Mouse (Mus musculus): ENCODE measurements around the gene Pdlim7. TPM values are rescaled to one million over a fixed set of nuclear protein-coding genes. Genes with fewer than 3 reads are reported as not detected.

Gene Pdlim7
- polyA plus RNA-seq, 1 experiment from 2014 or later: 240 TPM

GRCm38 (mm10) chr13:55465184-55465583, 48.3 kb downstream of the Pdlim7 start:
- no peaks in the 10 kb centered on the region for H3K27me3 ChIP-seq (ENCODE audit: control insufficient read depth, insufficient read depth, low read length)
- ATAC-seq (ENCODE audit: insufficient read depth, low FRiP score): 0 out of 2 replicates have a peak, but pooled peaks have one; percentile 23
- WGBS: 36% methylated on average over 3 of the region's 3 CpGs
- H3K4me1 ChIP-seq (ENCODE audit: control insufficient read depth, insufficient read depth, low read length): peaks cover 14% of the 10 kb centered on the region
- H3K36me3 ChIP-seq (ENCODE audit: control insufficient read depth, insufficient read depth, low read length): no peaks in the 10 kb centered on the region
- peak overlapping the region; percentile 96 for H3K4me2 ChIP-seq (ENCODE audit: low read depth, low read length)
- H3K4me3 ChIP-seq (replicated peaks; ENCODE audit: low read length): peak overlapping the region; percentile 66; the same call in 1 of the 2 replicates
- H3K9me3 ChIP-seq (replicated peaks; ENCODE audit: control insufficient read depth, low read length): no peaks in the 10 kb centered on the region
- H3K9ac ChIP-seq (ENCODE audit: low read length): peak overlapping the region; percentile 83
- no peak overlapping the region for H3K27ac ChIP-seq (ENCODE audit: low read length)

- H3K27ac ChIP-seq (ENCODE audit: low read length): peak within 1 kb of the TSS; percentile 58; the same call in 1 of the 2 replicates
- ATAC-seq (ENCODE audit: insufficient read depth, low FRiP score): peak; percentile 52; the same call in 1 of the 2 replicates
Measured at GRCm38 (mm10) chr13:55464027-55464884, 49.2 kb downstream of the Pdlim7 start, which contains the start of gene Prr7. TSS of gene Prr7 (plus strand) at chr13:55464267.

GRCm38 (mm10) chr13:55463399-55464026, 50.0 kb downstream of the Pdlim7 start:
- 12% methylated on average over 14 of the region's 14 CpGs for WGBS
- Histone ChIP-seq H3K9me3 (replicated peaks; ENCODE audit: control insufficient read depth, low read length) (no peaks in the 10 kb centered on the region), H3K9ac (ENCODE audit: low read length) (peak overlapping the region; percentile 83), H3K4me3 (replicated peaks; ENCODE audit: low read length) (peak overlapping the region; percentile 66), H3K27ac (ENCODE audit: low read length) (no peak overlapping the region; the same call in 1 of the 2 replicates), H3K4me2 (ENCODE audit: low read depth, low read length) (peak overlapping the region; percentile 96), H3K36me3 (ENCODE audit: control insufficient read depth, insufficient read depth, low read length) (0 out of 2 replicates have a peak, but pooled peaks cover 6% of the 10 kb centered on the region), H3K27me3 (ENCODE audit: control insufficient read depth, insufficient read depth, low read length) (no peaks in the 10 kb centered on the region), H3K4me1 (ENCODE audit: control insufficient read depth, insufficient read depth, low read length) (peaks cover 14% of the 10 kb centered on the region)
- ATAC-seq (ENCODE audit: insufficient read depth, low FRiP score): no peak

More at GRCm38 (mm10) chr13:55464027-55464884, 49.2 kb downstream of the Pdlim7 start, which contains the start of gene Prr7:
- under 1% methylated on average over 83 of the region's 84 CpGs for WGBS
- Histone ChIP-seq H3K4me2 (ENCODE audit: low read depth, low read length) (peak within 1 kb of the TSS; percentile 96), H3K4me3 (replicated peaks; ENCODE audit: low read length) (peak within 1 kb of the TSS; percentile 66), H3K27me3 (ENCODE audit: control insufficient read depth, insufficient read depth, low read length) (no peaks in the 10 kb centered on the region), H3K9me3 (replicated peaks; ENCODE audit: control insufficient read depth, low read length) (no peaks in the 10 kb centered on the region), H3K9ac (ENCODE audit: low read length) (peak within 1 kb of the TSS; percentile 83), H3K36me3 (ENCODE audit: control insufficient read depth, insufficient read depth, low read length) (0 out of 2 replicates have a peak, but pooled peaks cover 6% of the 10 kb centered on the region), H3K4me1 (ENCODE audit: control insufficient read depth, insufficient read depth, low read length) (peaks cover 14% of the 10 kb centered on the region)

- no peak for ATAC-seq (ENCODE audit: insufficient read depth, low FRiP score)
- no peaks in the 10 kb centered on the region for H3K27me3 ChIP-seq (ENCODE audit: control insufficient read depth, insufficient read depth, low read length)
- no peak overlapping the region for H3K9ac ChIP-seq (ENCODE audit: low read length)
- 65% methylated on average over 2 of the region's 2 CpGs for WGBS
- H3K4me1 ChIP-seq (ENCODE audit: control insufficient read depth, insufficient read depth, low read length): peaks cover 14% of the 10 kb centered on the region
- 0 out of 2 replicates have a peak, but pooled peaks cover 8% of the 10 kb centered on the region for H3K36me3 ChIP-seq (ENCODE audit: control insufficient read depth, insufficient read depth, low read length)
- no peak overlapping the region for H3K4me3 ChIP-seq (replicated peaks; ENCODE audit: low read length)
- no peak overlapping the region for H3K27ac ChIP-seq (ENCODE audit: low read length)
- no peak overlapping the region for H3K4me2 ChIP-seq (ENCODE audit: low read depth, low read length)
- H3K9me3 ChIP-seq (replicated peaks; ENCODE audit: control insufficient read depth, low read length): no peaks in the 10 kb centered on the region
Measured at GRCm38 (mm10) chr13:55462965-55463364, 50.5 kb downstream of the Pdlim7 start.

DNA sequence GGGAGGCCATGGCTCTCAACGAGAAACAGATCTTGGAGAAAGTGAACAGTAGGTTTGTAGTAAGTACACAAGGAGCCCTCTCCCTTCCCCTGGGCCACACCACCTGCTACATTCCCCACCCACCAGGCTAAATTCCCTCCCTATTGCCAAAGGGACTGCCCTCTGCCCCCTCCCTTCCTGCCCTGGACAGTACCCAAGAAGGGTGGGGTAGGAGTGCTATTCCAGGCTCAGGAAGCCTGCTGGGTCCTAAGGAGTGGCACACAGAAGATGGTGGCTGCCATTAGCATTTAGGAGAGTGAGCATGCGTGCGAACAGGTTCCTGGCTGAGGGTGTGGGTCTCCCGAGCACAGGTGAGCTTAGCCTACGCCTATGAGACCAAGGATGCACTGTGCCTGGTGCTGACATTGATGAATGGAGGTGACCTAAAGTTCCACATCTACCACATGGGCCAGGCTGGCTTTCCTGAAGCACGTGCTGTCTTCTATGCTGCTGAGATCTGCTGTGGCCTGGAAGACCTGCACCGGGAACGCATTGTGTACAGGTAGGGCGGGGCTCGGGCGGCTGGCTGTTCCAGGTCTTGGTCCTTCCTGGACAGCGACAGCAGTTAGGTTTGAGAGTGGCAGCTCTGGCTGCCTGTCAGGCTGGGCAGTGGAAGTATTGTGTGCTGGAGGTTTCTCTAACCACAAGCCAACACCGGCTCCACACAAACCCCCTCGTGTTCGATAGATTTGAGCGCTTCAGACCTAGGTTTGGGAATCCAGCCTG, 61.5 kb downstream of the Pdlim7 start:
- peak; percentile 53; the same call in 1 of the 2 replicates for ATAC-seq (ENCODE audit: insufficient read depth, low FRiP score)
- peak overlapping the region; percentile 53; the same call in 1 of the 2 replicates for H3K27ac ChIP-seq (ENCODE audit: low read length)
- peaks cover 5% of the 10 kb centered on the region for H3K4me1 ChIP-seq (ENCODE audit: control insufficient read depth, insufficient read depth, low read length)
- H3K9ac ChIP-seq (ENCODE audit: low read length): no peak overlapping the region
- H3K9me3 ChIP-seq (replicated peaks; ENCODE audit: control insufficient read depth, low read length): no peaks in the 10 kb centered on the region
- H3K27me3 ChIP-seq (ENCODE audit: control insufficient read depth, insufficient read depth, low read length): no peaks in the 10 kb centered on the region
- 81% methylated on average over 16 of the region's 16 CpGs for WGBS
- no peak overlapping the region for H3K4me3 ChIP-seq (replicated peaks; ENCODE audit: low read length)
- H3K36me3 ChIP-seq (ENCODE audit: control insufficient read depth, insufficient read depth, low read length): peaks cover 33% of the 10 kb centered on the region
- H3K4me2 ChIP-seq (ENCODE audit: low read depth, low read length): no peak overlapping the region

- no peak for ATAC-seq (ENCODE audit: insufficient read depth, low FRiP score)
- Histone ChIP-seq H3K36me3 (ENCODE audit: control insufficient read depth, insufficient read depth, low read length) (peaks cover 32% of the 10 kb centered on the region), H3K4me3 (replicated peaks; ENCODE audit: low read length) (no peak overlapping the region), H3K4me2 (ENCODE audit: low read depth, low read length) (no peak overlapping the region), H3K9me3 (replicated peaks; ENCODE audit: control insufficient read depth, low read length) (no peaks in the 10 kb centered on the region), H3K9ac (ENCODE audit: low read length) (no peak overlapping the region), H3K27me3 (ENCODE audit: control insufficient read depth, insufficient read depth, low read length) (no peaks in the 10 kb centered on the region), H3K27ac (ENCODE audit: low read length) (no peak overlapping the region), H3K4me1 (ENCODE audit: control insufficient read depth, insufficient read depth, low read length) (peaks cover 12% of the 10 kb centered on the region)
- 77% methylated on average over 10 of the region's 10 CpGs for WGBS
Measured at GRCm38 (mm10) chr13:55451296-55451695, 62.2 kb downstream of the Pdlim7 start.

- H3K27ac ChIP-seq (ENCODE audit: low read length): no peak overlapping the region
- H3K4me3 ChIP-seq (replicated peaks; ENCODE audit: low read length): no peak overlapping the region
- no peaks in the 10 kb centered on the region for H3K27me3 ChIP-seq (ENCODE audit: control insufficient read depth, insufficient read depth, low read length)
- no peak overlapping the region for H3K9ac ChIP-seq (ENCODE audit: low read length)
- WGBS: 91% methylated on average over 11 of the region's 11 CpGs
- no peak for ATAC-seq (ENCODE audit: insufficient read depth, low FRiP score)
- no peaks in the 10 kb centered on the region for H3K9me3 ChIP-seq (replicated peaks; ENCODE audit: control insufficient read depth, low read length)
- peaks cover 25% of the 10 kb centered on the region for H3K36me3 ChIP-seq (ENCODE audit: control insufficient read depth, insufficient read depth, low read length)
- no peak overlapping the region for H3K4me2 ChIP-seq (ENCODE audit: low read depth, low read length)
- peaks cover 17% of the 10 kb centered on the region for H3K4me1 ChIP-seq (ENCODE audit: control insufficient read depth, insufficient read depth, low read length)
Measured at GRCm38 (mm10) chr13:55450511-55450980, 62.9 kb downstream of the Pdlim7 start.

GRCm38 (mm10) chr13:55449679-55450441, 63.6 kb downstream of the Pdlim7 start:
- Histone ChIP-seq H3K36me3 (ENCODE audit: control insufficient read depth, insufficient read depth, low read length) (peaks cover 21% of the 10 kb centered on the region), H3K9me3 (replicated peaks; ENCODE audit: control insufficient read depth, low read length) (no peaks in the 10 kb centered on the region), H3K27me3 (ENCODE audit: control insufficient read depth, insufficient read depth, low read length) (no peaks in the 10 kb centered on the region), H3K4me2 (ENCODE audit: low read depth, low read length) (no peak overlapping the region), H3K4me1 (ENCODE audit: control insufficient read depth, insufficient read depth, low read length) (peaks cover 17% of the 10 kb centered on the region), H3K27ac (ENCODE audit: low read length) (no peak overlapping the region), H3K4me3 (replicated peaks; ENCODE audit: low read length) (no peak overlapping the region), H3K9ac (ENCODE audit: low read length) (no peak overlapping the region)
- ATAC-seq (ENCODE audit: insufficient read depth, low FRiP score): no peak
- 85% methylated on average over 17 of the region's 17 CpGs for WGBS
